Mouse (Mus musculus) cerebellum, adult 2 months (tissue): ENCODE measurements around the gene Comp. TPM values are rescaled to one million over a fixed set of nuclear protein-coding genes. Genes with fewer than 3 reads are reported as not detected.

ENCODE experiments used
- DNase-seq, 2 experiments: peaks; one replicate each; pipeline ENCODE4 v3.0.0; 2021
- H3K27ac ChIP-seq: fragments of 200-500 bp; 2 replicates; pipeline ENCODE4 v1.5.1; 2012; ENCODE audit warnings: low read length, control low read depth, inconsistent platforms; ENCODE audit not compliant: insufficient read depth
- H3K27me3 ChIP-seq: fragments of 200-500 bp; 2 replicates; pipeline ENCODE4 v1.6.1; 2012; ENCODE audit warnings: inconsistent platforms, mild to moderate bottlenecking, low read length, moderate library complexity; ENCODE audit not compliant: control insufficient read depth, insufficient read depth
- H3K4me1 ChIP-seq: fragments of 200-500 bp; 2 replicates; pipeline ENCODE4 v1.6.1; 2011; ENCODE audit warnings: low read length; ENCODE audit not compliant: control insufficient read depth, insufficient read depth
- H3K4me3 ChIP-seq: fragments of 200-500 bp; replicated peaks from 2 replicates; pipeline ENCODE3; 2011; ENCODE audit warnings: mild to moderate bottlenecking, low read depth, low read length, control low read depth; ENCODE audit not compliant: insufficient read depth
- CTCF ChIP-seq: fragments of 200-500 bp; IDR thresholded peaks from 2 replicates; pipeline ENCODE4 v1.5.1; 2011; ENCODE audit warnings: low read depth, mild to moderate bottlenecking, control low read depth, low read length, moderate library complexity, borderline replicate concordance; ENCODE audit not compliant: insufficient read depth
- POLR2A ChIP-seq: fragments of 200-500 bp; IDR thresholded peaks from 2 replicates; pipeline ENCODE4 v1.6.1; 2011; ENCODE audit warnings: low read length, control low read depth, borderline replicate concordance; ENCODE audit not compliant: insufficient read depth
- WGBS: fragments of 180-500 bp; shearing (Covaris S2); methylation state at CpG from one replicate; pipeline ENCODE4 v1.1.7; 2018; 5-methylcytosine and 5-hydroxymethylcytosine counted together
- polyA plus RNA-seq: library from polyadenylated mRNA; depleted of rRNA; stranded (reverse); fragments of >200 nt; gene quantifications from 2 replicates; pipeline ENCODE4 v1.2.3, GENCODE M21; 2012

Gene Comp
- polyA plus RNA-seq, 1 experiment = 2.2 TPM

GRCm38 (mm10) chr8:70416941-70417340, 43.6 kb downstream of the Comp start:
- peak; percentile 75 to 76 for DNase-seq
- no peaks in the 10 kb centered on the region for H3K27me3 ChIP-seq
- WGBS = 5% methylated on average over 6 of the region's 6 CpGs
- H3K4me3 ChIP-seq = no peak overlapping the region
- TF ChIP-seq POLR2A (no peak), CTCF (no peak)
- H3K4me1 ChIP-seq = peaks cover 74% of the 10 kb centered on the region
- peak overlapping the region; percentile 91 for H3K27ac ChIP-seq

GRCm38 (mm10) chr8:70417914-70418313, 44.6 kb downstream of the Comp start:
- TF ChIP-seq CTCF = no peak
- TF ChIP-seq POLR2A = no peak
- Histone ChIP-seq H3K27ac (peak overlapping the region; percentile 91), H3K4me3 (no peak overlapping the region), H3K4me1 (peaks cover 76% of the 10 kb centered on the region), H3K27me3 (no peaks in the 10 kb centered on the region)
- DNase-seq = peak; percentile 60 to 66
- 16% methylated on average over 10 of the region's 10 CpGs for WGBS

GRCm38 (mm10) chr8:70418954-70419353, 45.6 kb downstream of the Comp start:
- H3K27me3 ChIP-seq = no peaks in the 10 kb centered on the region
- WGBS = 9% methylated on average over 14 of the region's 14 CpGs

GRCm38 (mm10) chr8:70419879-70420643, 46.7 kb downstream of the Comp start:
- no peak for TF ChIP-seq POLR2A
- no peak for TF ChIP-seq CTCF
- no peak overlapping the region; the same call in none of the 2 replicates for H3K27ac ChIP-seq
- H3K27me3 ChIP-seq = no peaks in the 10 kb centered on the region
- WGBS = 72% methylated on average over 11 of the region's 11 CpGs
- H3K4me3 ChIP-seq = no peak overlapping the region
- H3K4me1 ChIP-seq = peaks cover 84% of the 10 kb centered on the region
- no peak for DNase-seq

More at GRCm38 (mm10) chr8:70418954-70419353, 45.6 kb downstream of the Comp start:
- DNase-seq = peak; percentile 63 to 65
- no peak for TF ChIP-seq POLR2A
- no peak for TF ChIP-seq CTCF
- Histone ChIP-seq H3K4me3 (no peak overlapping the region), H3K27ac (peak overlapping the region; percentile 83), H3K4me1 (peaks cover 78% of the 10 kb centered on the region)

GRCm38 (mm10) chr8:70421349-70422104, 48.2 kb downstream of the Comp start:
- H3K4me3 ChIP-seq = no peak overlapping the region
- peaks cover 85% of the 10 kb centered on the region for H3K4me1 ChIP-seq
- no peak for TF ChIP-seq CTCF
- TF ChIP-seq POLR2A = no peak
- 39% methylated on average over 18 of the region's 18 CpGs for WGBS
- peak overlapping the region; percentile 1; the same call in 1 of the 2 replicates for H3K27ac ChIP-seq
- no peaks in the 10 kb centered on the region for H3K27me3 ChIP-seq
- DNase-seq = peak in 1 of 2 experiments; percentile 42

GRCm38 (mm10) chr8:70422722-70423121, 49.4 kb downstream of the Comp start:
- TF ChIP-seq CTCF (no peak), POLR2A (no peak)
- WGBS = 70% methylated on average over 2 of the region's 2 CpGs
- Histone ChIP-seq H3K27me3 (no peaks in the 10 kb centered on the region), H3K27ac (peak overlapping the region; percentile 37; the same call in 1 of the 2 replicates), H3K4me1 (peaks cover 73% of the 10 kb centered on the region), H3K4me3 (no peak overlapping the region)
- no peak for DNase-seq

- peaks cover 64% of the 10 kb centered on the region for H3K4me1 ChIP-seq
- DNase-seq = no peak
- WGBS = 87% methylated on average over 2 of the region's 2 CpGs
Observed at GRCm38 (mm10) chr8:70426300-70426907, 53.0 kb downstream of the Comp start.

More at GRCm38 (mm10) chr8:70426300-70426907, 53.0 kb downstream of the Comp start:
- Histone ChIP-seq H3K27me3 (no peaks in the 10 kb centered on the region), H3K4me3 (no peak overlapping the region), H3K27ac (no peak overlapping the region)
- TF ChIP-seq POLR2A (no peak), CTCF (no peak)
